Mouse (Mus musculus) cerebellum, postnatal 36 days (tissue): ENCODE results near the gene Sema6d.
"Not testable (repeated sequence)": the region's sequence is repeated elsewhere in the genome, so short reads cannot be mapped to it uniquely, and the experiment has no call there.

Experiments
- DNase-seq, 2 experiments: peaks; one replicate each; pipeline ENCODE4 v3.0.0; 2021 to 2022; ENCODE audit warnings: mixed read lengths in 2 of 2

Gene Sema6d

DNA sequence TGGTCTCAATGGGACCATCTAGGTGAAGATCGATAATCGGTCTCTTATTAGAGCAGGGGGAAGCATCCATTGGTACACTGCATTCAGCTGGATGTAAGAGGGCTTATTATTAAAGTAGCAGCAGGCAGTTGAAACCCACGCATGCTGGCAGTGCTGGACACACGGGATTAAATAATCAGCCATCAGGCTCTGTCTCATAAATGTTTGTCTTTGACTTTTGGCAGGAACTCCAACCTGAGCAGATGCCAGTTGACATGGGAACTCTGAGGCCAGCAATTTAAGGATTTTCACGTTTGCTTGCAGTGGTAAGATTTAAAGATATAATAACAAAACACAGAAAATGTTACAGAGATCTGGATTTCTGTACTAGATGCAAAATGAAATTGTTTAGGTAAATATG is 208.6 kb downstream of the Sema6d start:
- DNase-seq, result peak; percentile 44 to 55

GRCm38 (mm10) chr2:124298872-124299271 is 209.1 kb downstream of the Sema6d start:
- no peak for DNase-seq

DNA sequence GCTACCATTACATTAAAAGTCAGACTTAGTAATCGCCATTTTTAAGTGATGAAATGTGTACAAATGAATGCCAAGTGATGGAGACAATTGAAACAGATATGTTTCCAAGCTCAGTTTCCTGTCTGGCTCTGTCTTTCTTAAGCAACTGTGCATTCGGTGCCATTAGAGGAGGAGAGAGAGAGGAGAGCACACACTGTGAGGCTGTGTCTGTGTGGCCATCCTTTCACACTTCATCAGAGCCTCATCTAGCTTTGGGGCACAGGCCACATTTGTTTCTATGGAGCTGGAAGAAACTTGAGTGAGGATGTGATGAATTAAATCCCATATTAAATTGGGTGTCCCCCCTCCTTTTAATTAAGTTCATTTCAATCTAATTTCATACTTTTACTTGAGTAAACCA is 218.8 kb downstream of the Sema6d start:
- no peak for DNase-seq

GRCm38 (mm10) chr2:124309361-124310128 is 219.8 kb downstream of the Sema6d start:
- no peak for DNase-seq

DNA sequence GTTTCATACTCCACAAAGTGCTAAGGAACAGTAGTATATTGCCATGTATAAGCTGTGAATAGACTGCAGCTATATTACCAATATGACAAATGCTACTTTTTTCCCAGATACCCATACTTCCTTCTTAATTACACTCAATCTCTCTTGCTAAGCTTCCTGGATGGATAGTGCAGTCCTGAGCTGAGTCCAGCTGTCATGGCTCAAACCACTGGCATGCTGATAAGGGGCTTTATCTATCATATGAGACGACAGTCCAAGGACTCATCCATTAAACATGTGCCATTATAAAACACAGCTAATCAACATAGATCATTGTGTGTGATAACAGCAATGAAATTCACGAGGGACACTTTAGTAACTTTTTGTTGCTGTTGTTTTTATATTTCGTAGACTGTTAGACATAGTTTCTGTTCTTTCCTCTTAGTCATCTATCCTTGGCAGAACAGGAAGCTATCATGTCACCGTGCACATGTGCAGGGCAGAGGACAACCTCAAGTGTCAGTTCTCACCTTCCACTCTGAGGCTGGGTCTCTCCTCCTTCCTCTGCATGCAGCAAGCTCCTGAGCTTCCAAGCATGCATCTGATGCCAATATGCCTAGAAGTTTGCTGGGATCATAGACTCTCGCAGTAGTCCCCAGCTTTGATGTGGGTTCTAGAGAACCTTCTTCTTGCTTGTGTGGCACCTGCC is 232.9 kb downstream of the Sema6d start:
- no peak for DNase-seq

DNA sequence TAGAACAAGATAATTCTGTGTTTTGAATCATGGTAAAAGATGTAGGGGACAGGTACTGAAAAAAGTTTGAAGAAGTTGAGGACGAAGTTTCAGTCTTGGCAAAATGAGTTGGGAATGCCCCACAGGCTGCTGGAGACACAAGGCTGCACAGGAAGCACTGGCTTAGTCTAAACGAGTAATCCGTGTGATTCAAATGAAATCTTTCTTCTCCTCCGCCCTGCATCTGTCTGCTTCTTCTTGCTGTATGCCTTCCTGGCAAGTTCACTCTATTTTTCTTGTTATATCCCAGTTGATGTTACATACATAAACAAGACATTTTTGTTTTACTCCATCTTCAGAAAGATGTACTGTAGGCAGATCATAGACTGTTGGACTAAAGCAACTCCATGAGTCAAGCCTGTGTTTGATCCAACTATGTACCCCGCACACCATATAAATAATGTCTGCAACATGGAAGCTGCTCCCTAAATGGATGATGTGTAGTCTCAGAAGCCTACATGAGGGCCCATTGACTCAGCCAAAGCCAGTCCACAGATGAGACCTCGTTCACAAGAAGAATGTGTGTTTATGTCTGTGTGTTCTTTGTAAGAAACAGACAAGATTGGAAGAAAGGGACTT is 234.4 kb downstream of the Sema6d start:
- no peak for DNase-seq

DNA sequence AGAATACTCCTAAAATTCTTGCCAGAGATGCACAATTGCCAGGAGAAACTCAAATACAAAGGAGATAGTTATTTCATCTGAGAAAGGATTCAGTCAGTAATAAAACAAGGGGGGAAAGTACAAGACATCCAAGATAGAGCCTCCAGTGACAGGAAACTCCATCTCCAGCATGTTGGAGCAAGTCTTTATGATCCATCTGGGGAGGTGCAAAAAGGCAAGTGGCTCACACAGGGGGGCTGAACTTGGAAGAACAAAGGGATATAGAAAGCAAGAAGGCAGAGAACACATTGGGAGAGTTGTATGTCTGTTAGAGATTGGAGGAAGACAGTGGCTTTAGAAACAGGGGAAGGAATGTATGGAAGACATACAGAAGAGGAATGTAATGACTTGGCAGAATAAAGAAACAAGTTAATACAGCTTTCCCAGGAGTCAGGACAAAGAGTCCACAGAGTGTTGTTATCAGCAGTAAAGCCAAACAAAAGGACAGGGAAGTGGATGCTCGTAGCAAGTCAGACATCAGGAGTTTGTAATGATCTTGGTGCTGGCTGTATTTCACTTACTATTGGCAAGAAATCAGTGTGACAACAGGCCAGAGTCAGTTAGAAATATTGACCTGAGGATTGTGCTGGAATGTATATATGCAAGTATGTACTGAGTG is 239.8 kb downstream of the Sema6d start:
- DNase-seq, result no peak

DNA sequence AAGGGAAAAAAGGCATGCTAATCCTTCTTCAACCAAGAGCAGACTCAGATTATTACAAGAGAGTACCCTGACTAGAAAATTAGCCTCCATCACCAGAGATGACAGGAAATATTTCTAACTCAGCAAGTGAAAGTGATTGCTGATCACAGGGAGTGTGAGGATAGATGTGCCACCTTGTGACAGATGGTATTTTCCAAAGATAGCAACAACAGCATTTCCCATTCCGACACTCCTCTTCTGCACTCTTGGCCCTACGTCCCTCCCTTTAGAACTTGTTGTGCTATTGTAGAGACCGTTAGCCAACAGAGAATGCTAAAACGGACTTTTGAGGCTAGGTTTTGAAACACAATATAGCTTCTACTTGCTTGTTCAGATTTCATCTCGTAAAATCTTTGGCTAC is 243.1 kb downstream of the Sema6d start:
- no peak for DNase-seq

GRCm38 (mm10) chr2:124334655-124335054 is 244.9 kb downstream of the Sema6d start:
- not testable (repeated sequence) for DNase-seq

DNA sequence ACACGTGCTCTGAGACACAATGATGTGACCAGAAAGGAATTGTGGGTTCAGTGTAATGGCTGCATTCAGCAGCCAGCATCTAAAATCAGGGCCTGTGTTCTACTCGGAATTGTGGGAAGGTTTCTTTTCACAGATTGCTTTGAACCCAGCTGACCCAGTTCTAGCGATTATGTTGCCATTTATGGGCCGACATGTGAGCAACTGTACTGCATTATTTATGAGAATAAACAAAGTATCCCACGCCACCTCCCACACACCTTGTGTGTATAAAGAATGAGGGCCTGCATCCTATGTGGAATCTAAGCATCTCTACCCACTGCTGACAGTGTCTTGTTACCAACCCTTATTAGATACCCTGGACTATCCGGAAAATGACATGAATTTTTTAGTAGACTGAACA is 248.5 kb downstream of the Sema6d start:
- no peak for DNase-seq

- DNase-seq, result no peak
These were observed 264.4 kb downstream of the Sema6d start for GRCm38 (mm10) chr2:124354191-124354590.

GRCm38 (mm10) chr2:124354716-124355115 is 264.9 kb downstream of the Sema6d start:
- no peak for DNase-seq

GRCm38 (mm10) chr2:124369291-124369690 is 279.5 kb downstream of the Sema6d start:
- DNase-seq, result no peak

- peak; percentile 8 to 10 for DNase-seq
These were observed 280.2 kb downstream of the Sema6d start for GRCm38 (mm10) chr2:124369991-124370390.

- DNase-seq, result no peak
These were observed 281.6 kb downstream of the Sema6d start for GRCm38 (mm10) chr2:124371363-124371762.

- DNase-seq, result no peak
These were observed 295.3 kb downstream of the Sema6d start for GRCm38 (mm10) chr2:124385053-124385452.

- no peak for DNase-seq
These were observed 296.0 kb downstream of the Sema6d start for GRCm38 (mm10) chr2:124385722-124386121.

GRCm38 (mm10) chr2:124388269-124388668 is 298.5 kb downstream of the Sema6d start:
- no peak for DNase-seq

DNA sequence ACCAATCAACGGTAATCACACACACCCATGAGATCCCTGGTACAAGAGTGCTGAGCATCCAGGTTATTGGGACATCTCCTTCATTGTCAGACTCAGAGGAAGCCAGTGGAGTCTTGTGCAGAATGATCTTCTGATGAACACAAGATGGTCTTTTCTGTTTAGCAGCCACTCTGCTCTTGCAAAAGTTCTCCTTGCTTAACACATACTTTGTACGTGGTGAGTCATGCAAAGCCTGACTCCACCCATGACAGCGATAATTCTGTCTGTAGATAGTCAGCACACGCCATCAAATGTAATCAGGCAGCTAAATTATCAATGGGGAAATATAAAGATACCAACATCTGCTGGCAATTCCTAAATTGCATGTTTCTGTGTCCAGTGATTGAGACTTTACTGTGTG is 307.0 kb downstream of the Sema6d start:
- no peak for DNase-seq

- DNase-seq, result no peak
These were observed 307.5 kb downstream of the Sema6d start for GRCm38 (mm10) chr2:124397304-124397703.

DNA sequence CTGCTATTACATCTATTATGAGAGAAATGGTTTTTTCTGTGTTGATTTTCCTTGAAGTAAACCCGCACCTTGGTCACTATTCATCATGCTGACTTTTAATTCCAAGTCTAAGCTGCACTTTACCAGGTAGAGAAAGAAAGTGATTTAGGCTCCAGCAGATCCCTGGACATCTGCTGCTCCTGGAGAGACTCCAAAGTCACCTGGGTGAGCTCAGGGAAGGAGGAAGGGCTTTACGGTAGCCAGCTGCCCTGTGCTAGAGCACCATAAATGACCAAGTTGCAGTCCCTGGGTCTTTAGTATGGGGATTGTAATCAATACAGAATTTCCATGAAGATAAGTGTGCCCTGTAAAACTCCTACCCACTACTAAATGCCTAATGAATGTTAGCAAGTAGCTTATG is 309.8 kb downstream of the Sema6d start:
- DNase-seq, result peak; percentile 23 to 37

- DNase-seq, result no peak
These were observed 312.1 kb downstream of the Sema6d start for GRCm38 (mm10) chr2:124401727-124402380.

DNA sequence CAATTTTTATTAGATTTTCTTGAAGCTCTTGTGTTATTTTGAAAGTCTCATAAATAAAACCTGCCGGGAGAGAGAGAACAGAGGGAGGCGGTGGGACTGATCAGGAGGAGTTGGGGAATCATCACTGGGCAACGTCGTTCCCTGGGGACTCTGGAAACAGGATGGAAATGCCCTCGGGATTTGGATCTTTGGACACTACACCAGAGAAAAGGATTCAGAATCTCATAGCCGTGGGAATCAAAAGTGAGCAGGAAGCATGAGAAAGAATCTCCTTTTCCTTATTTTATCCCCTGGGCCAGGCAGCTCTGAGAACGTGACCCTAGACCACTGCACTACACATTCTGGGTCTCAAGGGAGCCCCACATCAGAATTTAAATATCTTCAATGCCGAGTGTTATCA is 313.8 kb downstream of the Sema6d start:
- no peak for DNase-seq
